Mouse (Mus musculus) gastrocnemius, postnatal 10 days (tissue): ENCODE data around the gene Ddb1. TPM values are rescaled to one million over a fixed set of nuclear protein-coding genes. Genes with fewer than 3 reads are reported as not detected.

ENCODE experiments used
- DNase-seq: peaks from one replicate; pipeline ENCODE4 v3.0.0; 2021; ENCODE audit warnings: mixed read lengths
- total RNA-seq, 2 experiments: library from RNA; stranded (reverse); gene quantifications; 2 replicates each; pipeline ENCODE4 v1.2.3; 2021

Ddb1 gene
- total RNA-seq, 2 experiments from 2014 or later, result 208 to 236 TPM

GRCm38 (mm10) chr19:10591659-10592377 lies 13.3 kb upstream of the Ddb1 start:
- no peak for DNase-seq

- no peak for DNase-seq
These were observed 6.9 kb upstream of the Ddb1 start for GRCm38 (mm10) chr19:10598188-10598587.

- DNase-seq, result no peak
These were observed 5.5 kb upstream of the Ddb1 start for GRCm38 (mm10) chr19:10599648-10600047.

GRCm38 (mm10) chr19:10602247-10602769 lies 2.8 kb upstream of the Ddb1 start:
- DNase-seq, result no peak

GRCm38 (mm10) chr19:10602787-10603186 lies 2.3 kb upstream of the Ddb1 start:
- peak; percentile 89 for DNase-seq

- no peak for DNase-seq
These were observed 1.2 kb upstream of the Ddb1 start for GRCm38 (mm10) chr19:10603660-10604523.

GRCm38 (mm10) chr19:10604534-10604933 lies 593 bp upstream of the Ddb1 start:
- DNase-seq, result no peak

- DNase-seq, result no peak
These were observed 935 bp downstream of the Ddb1 start for GRCm38 (mm10) chr19:10605901-10606622.

- no peak for DNase-seq
These were observed 3.6 kb downstream of the Ddb1 start for GRCm38 (mm10) chr19:10608573-10609240.

GRCm38 (mm10) chr19:10634106-10634871 lies 29.2 kb downstream of the Ddb1 start, which contains the start of gene Vwce:
TSS of gene Vwce (plus strand) at chr19:10634213.
- peak; percentile 47 for DNase-seq

- peak; percentile 51 for DNase-seq
These were observed 29.8 kb downstream of the Ddb1 start for GRCm38 (mm10) chr19:10634872-10635318.

GRCm38 (mm10) chr19:10637840-10638239 lies 32.7 kb downstream of the Ddb1 start:
- DNase-seq, result no peak

- no peak for DNase-seq
These were observed 35.0 kb downstream of the Ddb1 start for GRCm38 (mm10) chr19:10640080-10640479.

GRCm38 (mm10) chr19:10640589-10641378 lies 35.7 kb downstream of the Ddb1 start:
- DNase-seq, result no peak

- no peak for DNase-seq
These were observed 40.5 kb downstream of the Ddb1 start for GRCm38 (mm10) chr19:10645616-10646015.

- DNase-seq, result no peak
These were observed 43.0 kb downstream of the Ddb1 start for GRCm38 (mm10) chr19:10648156-10648555.

- no peak for DNase-seq
These were observed 50.9 kb downstream of the Ddb1 start for GRCm38 (mm10) chr19:10656058-10656457.

GRCm38 (mm10) chr19:10657742-10658141 lies 52.6 kb downstream of the Ddb1 start:
- DNase-seq, result no peak

GRCm38 (mm10) chr19:10658406-10658805 lies 53.3 kb downstream of the Ddb1 start:
- DNase-seq, result no peak

- no peak for DNase-seq
These were observed 56.2 kb downstream of the Ddb1 start for GRCm38 (mm10) chr19:10661373-10661772.
